Mouse (Mus musculus): ENCODE measurements around the gene Cetn4.

- TF ChIP-seq GATA1 (IDR thresholded peaks at IDR 0.05; ENCODE audit: borderline replicate concordance, low read length) (no peak), FLI1 (IDR thresholded peaks at IDR 0.05; ENCODE audit: low read length) (no peak)
Measured at GRCm38 (mm10) chr3:37341110-37341509, 28.6 kb upstream of the Cetn4 start.
